14 mouse cellular contexts compared by ENCODE assay signal in the genomic region with DNA sequence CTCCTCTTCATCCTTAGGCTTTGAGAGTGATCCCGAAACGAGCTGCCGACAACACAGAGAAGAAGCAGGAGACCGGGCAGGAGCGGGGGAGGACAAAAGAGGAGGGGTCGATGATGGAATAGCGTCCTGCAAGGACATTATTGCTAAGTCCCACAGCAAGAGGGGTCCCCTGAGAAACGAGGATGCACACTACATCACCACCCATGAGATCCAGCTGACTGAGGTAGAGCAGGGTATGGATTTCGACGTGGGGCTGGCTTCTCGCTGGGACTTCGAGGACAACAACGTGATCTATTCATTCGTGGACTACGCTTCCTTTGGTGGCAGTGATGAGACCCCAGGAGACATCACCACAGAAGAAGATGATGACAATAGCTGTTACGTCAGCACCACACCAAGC. TPM values are rescaled to one million over a fixed set of nuclear protein-coding genes. Genes with fewer than 3 reads are reported as not detected.
DNase-seq lines count a peak whose midpoint lies in the region; ATAC-seq and TF ChIP-seq lines count a peak whose summit lies in the region.
"Had no signal": no experiment of that assay in that cellular context is flagged by ENCODE, and none has a peak within 500 bp of the region (broad histone marks: within the 10 kb centered on the region; RNA-seq: fewer than 3 reads in every experiment).

No protein-coding gene starts in this region.

- no peaks in the 10 kb centered on the region for H3K27me3 ChIP-seq in heart, embryonic 11.5 days (ENCODE audit: control insufficient read depth, insufficient read depth, low read length)
- H3K27me3 ChIP-seq in midbrain, embryonic 11.5 days (ENCODE audit: control insufficient read depth, insufficient read depth, low read length) = no peaks in the 10 kb centered on the region
- H3K27me3 ChIP-seq in midbrain, postnatal 0 days (ENCODE audit: insufficient read depth, low read length) = no peaks in the 10 kb centered on the region
- H3K27me3 ChIP-seq in hindbrain, embryonic 15.5 days = no peaks in the 10 kb centered on the region
- H3K27me3 ChIP-seq: limb, embryonic 12.5 days; Patski; stomach, embryonic 15.5 days had no signal

- peak overlapping the region; percentile 48 for H3K4me2 ChIP-seq in heart, embryonic 11.5 days
- H3K4me2 ChIP-seq in midbrain, embryonic 11.5 days = no peak overlapping the region
- H3K4me2 ChIP-seq in midbrain, postnatal 0 days (ENCODE audit: low read depth, low read length, poor library complexity, severe bottlenecking) = no peak overlapping the region
- peak overlapping the region; percentile 43 for H3K4me2 ChIP-seq in hindbrain, embryonic 15.5 days
- H3K4me2 ChIP-seq: stomach, embryonic 15.5 days had no signal

- peak overlapping the region; percentile 75 for H3K27ac ChIP-seq in heart, embryonic 11.5 days (ENCODE audit: low read depth, low read length)
- no peak overlapping the region for H3K27ac ChIP-seq in midbrain, embryonic 11.5 days (ENCODE audit: low read depth, low read length)
- no peak overlapping the region for H3K27ac ChIP-seq in midbrain, postnatal 0 days (ENCODE audit: low read depth, low read length)
- no peak overlapping the region for H3K27ac ChIP-seq in hindbrain, embryonic 15.5 days (replicated peaks)
- H3K27ac ChIP-seq: stomach, embryonic 15.5 days had no signal

- peak overlapping the region; percentile 4; the same call in 1 of the 2 replicates for H3K4me3 ChIP-seq in heart, embryonic 11.5 days (ENCODE audit: low read depth, low read length)
- no peak overlapping the region for H3K4me3 ChIP-seq in midbrain, embryonic 11.5 days (ENCODE audit: low read depth, low read length)
- H3K4me3 ChIP-seq in midbrain, postnatal 0 days (ENCODE audit: low read depth, low read length) = no peak overlapping the region
- H3K4me3 ChIP-seq in hindbrain, embryonic 15.5 days = 0 out of 2 replicates have a peak overlapping the region, but pooled peaks have one; percentile 5
- H3K4me3 ChIP-seq: limb, embryonic 12.5 days; stomach, embryonic 15.5 days had no signal

- no peak for DNase-seq in heart, adult 9 months (ENCODE audit: low spot score in 2 of 2)
- DNase-seq in midbrain, embryonic 11.5 days (ENCODE audit: low spot score, missing footprints) = peak; percentile 60
- DNase-seq in midbrain, postnatal 0 days (ENCODE audit: low spot score) = no peak
- DNase-seq in spleen, postnatal 10 days (ENCODE audit: low spot score in 2 of 2) = no peak
- DNase-seq in spleen, postnatal 4 days (ENCODE audit: low spot score in 2 of 2) = no peak
- DNase-seq: liver, postnatal 0 days; right cerebral cortex, postnatal 4 days; thymus, postnatal 4 days had no signal

- no peaks in the 10 kb centered on the region for H3K36me3 ChIP-seq in heart, embryonic 11.5 days (ENCODE audit: control insufficient read depth, insufficient read depth, low read length)
- H3K36me3 ChIP-seq in midbrain, embryonic 11.5 days (ENCODE audit: control insufficient read depth, insufficient read depth, low read length) = no peaks in the 10 kb centered on the region
- no peaks in the 10 kb centered on the region for H3K36me3 ChIP-seq in midbrain, postnatal 0 days (ENCODE audit: insufficient read depth, low read length)
- H3K36me3 ChIP-seq in hindbrain, embryonic 15.5 days = no peaks in the 10 kb centered on the region
- H3K36me3 ChIP-seq: limb, embryonic 12.5 days; stomach, embryonic 15.5 days had no signal

- TF ChIP-seq CTCF in midbrain, postnatal 0 days (IDR thresholded peaks at IDR 0.05) = no peak

- peaks cover 37% of the 10 kb centered on the region for H3K4me1 ChIP-seq in heart, embryonic 11.5 days (ENCODE audit: control insufficient read depth, insufficient read depth, low read length)
- H3K4me1 ChIP-seq in midbrain, embryonic 11.5 days (ENCODE audit: control insufficient read depth, insufficient read depth, low read length) = peaks cover 3% of the 10 kb centered on the region; the same call in 1 of the 2 replicates
- no peaks in the 10 kb centered on the region for H3K4me1 ChIP-seq in midbrain, postnatal 0 days (ENCODE audit: insufficient read depth, low read length)
- peaks cover 28% of the 10 kb centered on the region for H3K4me1 ChIP-seq in hindbrain, embryonic 15.5 days (replicated peaks)

- H3K9ac ChIP-seq in heart, embryonic 11.5 days (ENCODE audit: low read depth, low read length) = peak overlapping the region; percentile 61; the same call in 1 of the 2 replicates
- no peak overlapping the region for H3K9ac ChIP-seq in midbrain, embryonic 11.5 days (ENCODE audit: low read length)
- H3K9ac ChIP-seq in midbrain, postnatal 0 days (replicated peaks; ENCODE audit: low read length, poor library complexity, severe bottlenecking) = no peak overlapping the region
- H3K9ac ChIP-seq in hindbrain, embryonic 15.5 days = no peak overlapping the region
- H3K9ac ChIP-seq: limb, embryonic 12.5 days; liver, postnatal 0 days; stomach, embryonic 15.5 days had no signal

- no peak for ATAC-seq in heart, embryonic 11.5 days (replicated peaks; ENCODE audit: insufficient number of reproducible peaks, low FRiP score, low TSS enrichment)
- ATAC-seq in midbrain, embryonic 11.5 days (ENCODE audit: low FRiP score) = 0 out of 2 replicates have a peak, but pooled peaks have one; percentile 1
- no peak for ATAC-seq in midbrain, postnatal 0 days (ENCODE audit: low FRiP score)
- 0 out of 2 replicates have a peak, but pooled peaks have one; percentile 1 for ATAC-seq in hindbrain, embryonic 15.5 days (ENCODE audit: low FRiP score, low read depth)
- ATAC-seq: intestine, postnatal 0 days; liver, postnatal 0 days; Patski had no signal

- no peaks in the 10 kb centered on the region for H3K9me3 ChIP-seq in heart, embryonic 11.5 days (replicated peaks; ENCODE audit: control insufficient read depth, low read length)
- H3K9me3 ChIP-seq in midbrain, embryonic 11.5 days (ENCODE audit: control insufficient read depth, low read length) = no peaks in the 10 kb centered on the region
- H3K9me3 ChIP-seq in midbrain, postnatal 0 days (ENCODE audit: low read length) = no peaks in the 10 kb centered on the region
- H3K9me3 ChIP-seq in hindbrain, embryonic 15.5 days = no peaks in the 10 kb centered on the region
- H3K9me3 ChIP-seq: limb, embryonic 12.5 days; stomach, embryonic 15.5 days had no signal

- WGBS in heart, embryonic 11.5 days (ENCODE audit: insufficient replicate concordance) = 79% methylated on average over 16 of the region's 16 CpGs
- 88% methylated on average over 16 of the region's 16 CpGs for WGBS in midbrain, embryonic 11.5 days
- WGBS in midbrain, postnatal 0 days = 86% methylated on average over 16 of the region's 16 CpGs
- 66% methylated on average over 16 of the region's 16 CpGs for WGBS in hindbrain, embryonic 15.5 days

RNA-seq across cellular contexts. Expression of gene 1110002E22Rik, which starts 1.1 kb away (rescaled TPM):
- 6.3 and 8.3 TPM in 2 replicates for polyA plus RNA-seq in heart, embryonic 11.5 days (2014; fragmentation: Nextera tagmentation; extraction: Ambion mirVana)
- 0.01 and 0.08 TPM in 2 replicates for polyA plus RNA-seq in midbrain, embryonic 11.5 days (2014; fragmentation: Nextera tagmentation; extraction: Ambion mirVana)
- total RNA-seq in midbrain, postnatal 0 days (2014; rRNA removed) = 0.11 and 0.24 TPM in 2 replicates
- 0.04 and 0.05 TPM in 2 replicates for polyA plus RNA-seq in midbrain, postnatal 0 days (2015; fragmentation: Nextera tagmentation; extraction: Ambion mirVana)
- 0.16 and 0.17 TPM in 2 replicates for polyA plus RNA-seq in hindbrain, embryonic 15.5 days (2015; fragmentation: Nextera tagmentation; extraction: Ambion mirVana)

RNA-seq across cellular contexts. Expression of gene Gm5105, which starts 1.3 kb away (rescaled TPM):
- 0.89 TPM in 1 of 2 replicates, not detected in the other for polyA plus RNA-seq in heart, embryonic 11.5 days (2014; fragmentation: Nextera tagmentation; extraction: Ambion mirVana)
- not detected in 2 replicates for polyA plus RNA-seq in midbrain, embryonic 11.5 days (2014; fragmentation: Nextera tagmentation; extraction: Ambion mirVana)
- total RNA-seq in midbrain, postnatal 0 days (2014; rRNA removed) = not detected in 2 replicates
- polyA plus RNA-seq in midbrain, postnatal 0 days (2015; fragmentation: Nextera tagmentation; extraction: Ambion mirVana) = 0.11 and 0.12 TPM in 2 replicates
- polyA plus RNA-seq in hindbrain, embryonic 15.5 days (2015; fragmentation: Nextera tagmentation; extraction: Ambion mirVana) = 0.18 and 0.26 TPM in 2 replicates
- polyA plus RNA-seq: intestine, postnatal 0 days; liver, postnatal 0 days; stomach, embryonic 15.5 days had no signal

Comparison
In these comparisons a context has a peak if more than half of its experiments do, and no peak if none do; other contexts are left out.
1. ATAC-seq: peak in midbrain, embryonic 11.5 days (single experiment) and hindbrain, embryonic 15.5 days (single experiment); none in heart, embryonic 11.5 days (single experiment) and midbrain, postnatal 0 days (single experiment).
2. H3K4me2 ChIP-seq: peak in heart, embryonic 11.5 days (single experiment) and hindbrain, embryonic 15.5 days (single experiment); none in midbrain, embryonic 11.5 days (single experiment) and midbrain, postnatal 0 days (single experiment).
3. H3K4me3 ChIP-seq: peak in heart, embryonic 11.5 days (single experiment) and hindbrain, embryonic 15.5 days (single experiment); none in midbrain, embryonic 11.5 days (single experiment) and midbrain, postnatal 0 days (single experiment).